Mouse (Mus musculus) hematopoietic stem cell, adult 5-6 weeks (primary cell): ENCODE measurements around the gene Tmem59. TPM values are rescaled to one million over a fixed set of nuclear protein-coding genes. Genes with fewer than 3 reads are reported as not detected.

Source experiments
- ATAC-seq, 2 experiments: fragments of 125-278 bp in 1 of 2; replicated peaks in 1 of 2; 2 replicates each; pipeline ENCODE4 v1.8.0; 2016 to 2017; ENCODE audit warnings: inconsistent platforms in 2 of 2, mild to moderate bottlenecking in 2 of 2, moderate number of reproducible peaks in 2 of 2, low read depth in 1 of 2, moderate TSS enrichment in 1 of 2; ENCODE audit not compliant: low FRiP score in 2 of 2, poor library complexity in 2 of 2, severe bottlenecking in 2 of 2, insufficient read depth in 1 of 2, low TSS enrichment in 1 of 2
- total RNA-seq: library from RNA; stranded (forward); fragments of 172-1452, 232-1000 nt; gene quantifications from 2 replicates; pipeline ENCODE4 v1.2.3, GENCODE M21; 2017

The Tmem59 gene
- total RNA-seq, 1 experiment from 2014 or later: 165 TPM

DNA sequence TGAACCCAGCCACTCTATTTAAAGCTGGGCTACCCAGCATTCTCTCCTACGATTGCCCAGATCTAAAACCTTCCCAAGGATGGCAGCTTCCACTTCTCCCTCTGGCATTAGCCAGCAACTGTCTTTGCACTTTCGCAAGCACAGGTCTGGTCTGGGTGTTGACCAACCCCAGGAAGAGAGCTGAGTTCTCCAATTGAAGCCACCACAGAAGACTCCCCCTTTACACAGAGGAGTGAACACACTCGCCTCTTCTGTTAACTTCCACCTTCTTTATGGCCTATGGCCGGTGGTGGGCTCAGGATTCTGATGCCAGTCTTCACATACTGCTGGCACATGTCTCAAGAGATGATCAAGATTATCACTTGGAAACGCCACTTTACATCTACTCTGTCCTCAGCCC, 10.4 kb upstream of the Tmem59 start:
- peak in 1 of 2 experiments; percentile 61; a peak in 1 of 4 replicates for ATAC-seq

DNA sequence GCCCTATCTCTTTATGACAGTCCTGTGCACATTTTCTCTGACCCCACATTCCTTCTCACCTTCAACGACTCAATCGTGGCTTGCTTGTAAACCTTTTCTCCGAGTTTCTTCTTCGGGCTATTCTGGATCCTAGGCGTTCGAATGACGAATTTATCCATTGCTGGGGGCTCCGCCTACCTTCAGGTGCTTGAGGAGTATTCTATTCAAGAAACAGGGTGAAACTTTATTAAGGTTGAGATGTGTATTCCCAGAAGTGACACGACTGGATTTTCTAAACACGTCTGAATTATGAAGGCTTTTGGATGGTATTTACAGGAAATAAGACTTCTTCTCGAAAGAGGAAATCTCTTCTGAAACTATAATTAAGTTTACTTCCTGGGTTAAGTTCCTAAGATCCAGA, 693 bp upstream of the Tmem59 start:
- ATAC-seq: no peak

DNA sequence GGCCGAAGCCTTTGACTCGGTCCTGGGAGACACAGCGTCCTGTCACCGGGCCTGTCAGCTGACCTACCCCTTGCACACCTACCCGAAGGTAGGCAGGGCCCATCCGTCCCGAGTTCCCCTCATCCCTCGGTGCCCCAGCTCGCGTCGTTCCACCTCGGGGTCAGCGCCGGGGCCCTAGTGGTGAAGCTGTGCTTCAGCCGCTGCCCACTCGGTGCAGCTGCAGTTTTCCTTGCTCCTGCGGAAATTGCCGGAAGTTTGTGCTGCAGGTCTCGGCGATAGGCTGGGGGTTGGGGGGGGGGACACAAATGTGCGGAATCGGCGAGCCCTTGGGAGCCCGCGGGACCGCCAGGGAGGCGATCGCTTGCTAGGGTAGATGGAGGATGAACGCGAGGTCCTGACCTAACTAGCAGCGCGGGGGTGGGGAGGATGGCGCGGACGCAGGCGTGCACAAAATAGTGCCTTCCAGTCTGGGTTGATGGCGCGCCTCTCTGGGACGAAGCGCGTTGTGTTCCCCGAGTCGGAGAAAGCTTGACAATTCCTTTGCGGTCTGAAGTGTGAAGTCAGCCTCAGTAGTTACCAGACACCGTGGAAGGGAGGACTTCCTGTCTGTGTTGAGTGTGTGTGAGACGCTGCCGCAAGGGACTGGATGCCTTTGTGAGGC, 761 bp downstream of the Tmem59 start, which contains the start of gene Tceanc2:
Tceanc2 (minus strand) TSS at position 287 of the 661 bp plus-strand sequence.
- ATAC-seq: peak; percentile 21 to 25; a peak in 3 of 4 replicates

DNA sequence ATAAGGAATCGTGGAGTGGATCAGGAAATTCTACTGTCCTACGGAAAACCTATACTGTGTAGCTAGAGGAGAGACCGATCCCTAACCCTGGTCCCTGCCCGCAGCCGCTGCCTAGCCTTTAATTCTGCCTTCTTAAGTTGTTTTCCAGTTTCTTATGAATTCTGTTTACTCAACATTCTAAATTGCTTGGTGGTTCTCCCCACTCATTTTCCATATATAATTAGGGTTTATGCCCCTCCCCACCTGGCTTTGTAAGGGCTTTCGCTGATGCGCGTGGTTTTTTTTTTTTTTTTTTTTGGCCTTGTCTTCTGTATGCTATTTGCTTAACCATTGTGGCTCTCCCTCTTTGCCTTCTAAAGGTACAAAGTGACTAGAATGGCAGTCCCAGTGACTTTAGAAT, 1.4 kb downstream of the Tmem59 start:
- ATAC-seq: no peak

DNA sequence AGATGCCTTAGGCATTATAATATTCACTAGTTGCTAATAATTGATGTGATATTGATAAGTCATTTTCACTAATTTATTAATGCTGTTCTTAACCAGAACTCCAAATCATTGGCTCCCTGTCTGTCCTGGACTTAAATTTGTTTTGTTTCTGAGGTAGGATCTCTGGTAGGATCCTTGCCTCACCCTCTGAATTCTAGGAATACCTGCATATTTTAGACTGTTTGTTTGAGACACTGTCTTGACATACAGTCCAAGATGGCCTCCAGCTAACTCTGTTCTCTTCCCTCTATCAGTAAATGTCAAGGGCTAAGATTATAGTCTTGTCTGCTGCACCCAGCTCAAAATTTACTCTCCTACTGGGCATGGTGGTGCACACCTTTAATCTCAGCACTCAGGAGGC, 2.5 kb downstream of the Tmem59 start:
- no peak for ATAC-seq

DNA sequence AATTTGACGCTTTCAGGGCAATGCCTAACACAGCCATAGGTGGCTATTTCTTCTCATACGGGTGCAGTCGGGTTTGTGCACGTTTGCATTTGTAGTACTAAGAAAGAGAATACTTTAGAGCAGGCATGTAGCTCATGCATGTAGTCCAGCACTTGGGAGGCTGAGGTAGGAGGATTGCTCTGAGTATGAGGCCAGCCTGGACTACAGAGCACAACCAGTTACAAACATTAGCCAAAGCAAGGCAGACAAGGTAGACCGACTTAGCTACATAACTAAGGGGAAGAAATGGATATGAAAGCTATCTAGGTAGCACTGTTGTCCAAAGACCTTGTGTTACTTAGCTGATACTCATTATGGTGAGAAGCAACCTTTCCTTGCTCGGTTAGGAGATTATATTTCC, 3.7 kb downstream of the Tmem59 start:
- no peak for ATAC-seq

DNA sequence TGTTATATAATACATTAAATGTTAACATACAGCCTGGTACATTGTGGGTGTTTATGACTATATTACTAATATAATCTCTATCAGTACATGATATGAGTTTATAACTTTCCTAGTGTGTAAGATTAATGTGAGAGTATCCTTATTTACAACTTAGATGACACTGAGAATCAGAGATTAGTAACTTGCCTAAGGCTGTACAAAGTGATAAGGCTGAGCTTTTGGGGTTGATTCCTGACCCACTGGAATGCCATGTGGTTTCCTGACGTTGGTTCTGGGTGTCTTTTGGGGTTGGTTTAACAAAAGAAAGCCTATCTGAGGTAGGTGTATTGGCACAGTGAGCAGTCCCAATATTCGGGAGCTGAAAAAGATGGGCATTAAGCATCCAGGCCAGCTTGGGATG, 4.6 kb downstream of the Tmem59 start:
- ATAC-seq: no peak

DNA sequence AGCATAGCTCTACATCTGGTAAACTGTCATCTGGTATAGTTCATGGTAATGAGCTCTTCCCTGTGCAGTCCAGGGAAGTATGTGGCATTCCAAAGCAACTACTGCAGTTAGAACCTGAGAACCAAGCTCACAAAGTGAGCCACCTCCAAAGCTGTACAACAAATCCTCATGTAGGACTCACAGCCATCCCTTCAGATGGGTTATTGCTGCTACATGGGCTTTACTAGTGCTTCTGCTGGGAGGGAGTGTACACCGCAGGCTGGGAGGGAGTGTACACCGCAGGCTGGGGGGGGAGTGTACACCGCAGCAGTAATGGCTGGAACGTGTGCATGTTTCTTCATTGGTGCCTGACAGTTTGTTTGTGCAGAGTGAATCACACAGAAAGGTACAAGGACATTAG, 5.0 kb downstream of the Tmem59 start:
- no peak for ATAC-seq

DNA sequence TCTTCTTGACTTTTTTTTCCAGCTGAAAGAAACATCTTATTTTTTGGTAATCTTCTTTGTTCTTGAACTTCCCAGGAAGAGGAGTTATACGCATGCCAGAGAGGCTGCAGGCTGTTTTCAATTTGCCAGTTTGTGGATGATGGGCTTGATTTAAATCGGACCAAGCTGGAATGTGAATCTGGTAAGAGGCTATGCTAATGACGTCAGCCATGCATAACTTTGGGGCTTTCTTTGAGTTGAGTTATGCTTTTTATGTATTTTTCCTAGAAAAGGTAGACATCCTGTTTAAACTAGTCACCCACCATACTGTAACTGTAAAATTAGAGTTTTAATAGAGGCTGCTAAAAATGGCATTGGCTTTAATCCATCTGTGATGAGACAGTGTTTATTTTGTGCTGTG, 7.5 kb downstream of the Tmem59 start:
- ATAC-seq: no peak

DNA sequence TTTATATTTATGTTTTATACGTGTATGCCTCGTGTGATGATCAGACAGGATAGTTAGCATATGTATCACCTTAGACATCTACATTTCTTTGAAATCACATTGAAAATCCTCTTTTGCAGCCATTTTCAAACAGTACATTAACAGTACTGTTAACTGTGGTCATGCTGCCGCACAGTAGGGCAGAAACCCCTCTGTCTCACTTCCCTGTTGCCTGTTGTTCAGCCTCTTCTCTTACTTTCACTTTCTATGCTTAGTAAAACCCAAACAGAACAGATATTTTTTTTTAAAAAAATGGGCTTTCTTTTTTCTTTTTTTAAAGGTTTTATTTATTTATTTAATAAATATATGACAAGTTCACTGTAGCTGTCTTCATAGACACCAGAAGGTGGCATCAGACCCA, 15.6 kb downstream of the Tmem59 start:
- ATAC-seq: no peak

DNA sequence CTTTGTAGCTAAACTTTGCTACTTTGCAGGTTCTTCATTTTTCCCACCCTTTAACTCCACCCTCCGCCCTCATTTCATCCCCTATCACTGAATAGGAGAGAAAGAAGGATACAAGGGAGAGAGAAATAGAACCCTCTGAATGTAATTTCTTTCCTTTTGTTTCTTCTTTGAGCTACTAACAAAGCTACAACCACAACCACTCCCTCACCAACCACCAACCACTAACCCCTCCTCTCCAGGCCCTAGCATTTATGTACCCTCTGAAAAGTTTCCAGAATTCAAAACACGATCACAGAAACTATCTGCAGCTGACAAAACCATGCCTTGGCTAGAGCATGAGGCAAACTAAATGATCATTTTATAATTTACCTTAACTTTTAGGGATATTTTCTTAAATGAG, 18.3 kb downstream of the Tmem59 start:
- ATAC-seq: no peak

DNA sequence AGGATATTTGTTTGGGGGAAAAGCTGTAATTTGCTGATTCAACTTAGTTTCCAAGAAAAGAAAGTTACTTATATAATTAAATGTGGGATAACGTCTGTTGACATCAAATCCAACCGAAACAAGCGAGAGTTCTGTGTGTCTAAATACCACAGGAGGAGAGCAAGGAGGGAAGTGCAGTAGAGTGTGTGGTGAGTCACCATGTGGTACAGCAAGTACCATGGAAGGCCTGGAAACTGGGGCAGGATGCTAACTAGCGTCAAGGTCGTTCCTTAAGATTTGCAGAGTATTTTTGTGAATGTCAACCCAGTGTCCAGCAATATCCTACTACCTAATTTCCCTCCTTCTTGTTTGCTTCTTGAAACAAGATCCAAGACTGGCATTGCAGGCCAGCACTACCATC, 19.9 kb downstream of the Tmem59 start:
- no peak for ATAC-seq

DNA sequence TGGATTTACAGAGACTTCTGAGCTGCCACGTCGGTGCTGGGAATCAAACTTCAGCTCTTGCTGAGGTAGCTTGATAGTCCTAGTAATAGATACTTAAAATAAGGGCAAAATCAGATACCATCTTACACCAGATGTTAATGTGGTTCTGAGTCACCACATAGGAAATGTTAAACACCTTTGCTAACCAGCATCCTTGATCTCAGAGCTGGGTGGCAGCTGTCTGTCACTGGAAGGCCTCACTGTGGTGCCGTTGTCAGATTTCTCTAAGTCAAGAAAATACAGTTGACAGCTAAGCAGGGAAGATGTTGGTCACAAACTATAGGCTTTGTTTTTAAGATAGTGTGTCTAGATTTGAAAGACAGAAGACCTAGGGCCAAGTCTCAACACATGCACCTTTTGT, 23.6 kb downstream of the Tmem59 start:
- ATAC-seq: no peak

DNA sequence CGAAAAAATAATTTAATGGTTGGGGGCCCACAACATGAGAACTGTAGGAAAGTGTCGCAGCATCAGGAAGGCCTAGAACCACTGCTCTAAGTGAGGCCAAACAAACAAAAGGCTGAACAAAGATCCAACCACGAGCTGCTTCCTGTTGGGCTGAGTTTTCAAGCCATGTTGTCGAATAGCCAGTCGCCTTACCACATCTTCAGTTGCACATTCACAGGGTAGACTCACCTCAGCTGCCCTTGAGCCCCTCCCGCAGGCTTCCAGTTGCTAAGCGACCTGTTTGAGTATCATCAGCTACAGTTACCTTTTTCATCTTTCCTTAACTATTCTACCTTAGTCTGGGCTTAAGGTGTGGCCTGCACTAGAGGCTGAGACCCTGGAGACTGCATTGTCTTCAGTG, 24.8 kb downstream of the Tmem59 start:
- no peak for ATAC-seq

DNA sequence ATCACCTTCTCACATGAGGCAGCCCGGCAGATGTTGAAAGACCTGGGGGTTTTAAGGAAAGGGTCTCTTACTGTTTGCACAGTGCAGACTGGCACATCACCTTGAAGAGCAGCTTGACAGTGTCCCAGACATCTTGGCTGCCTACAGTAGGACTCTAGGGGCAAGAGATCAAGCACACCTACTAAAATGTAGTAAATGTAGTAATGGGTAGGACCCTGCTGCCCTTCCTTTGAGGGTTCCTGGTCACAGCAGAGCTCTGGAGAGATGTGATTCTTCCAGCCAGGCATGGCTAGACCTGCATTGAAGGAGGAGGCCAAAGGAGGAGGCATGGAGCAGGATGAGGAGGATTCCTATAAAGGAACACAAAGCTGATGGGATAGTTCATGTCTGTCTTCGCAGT, 28.8 kb downstream of the Tmem59 start:
- ATAC-seq: no peak

DNA sequence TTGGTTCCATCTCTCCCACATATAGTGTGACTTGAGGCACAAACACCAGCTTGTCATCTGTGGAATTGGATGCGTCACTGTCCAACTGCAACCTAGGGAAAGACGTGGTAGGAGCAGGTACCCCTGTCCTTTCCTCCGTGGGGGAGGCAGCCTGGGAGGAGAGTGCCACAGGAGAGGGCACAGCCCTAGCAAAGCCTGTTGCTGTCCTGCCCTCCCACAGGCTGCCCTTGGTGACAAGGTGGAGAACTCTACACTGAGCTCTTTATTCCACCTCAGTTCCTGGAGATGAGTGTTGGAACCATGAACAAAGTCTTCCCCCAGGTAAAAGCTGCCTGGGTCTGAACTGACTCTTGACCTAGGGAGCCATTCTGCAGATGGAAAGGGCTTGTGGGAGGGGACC, 30.7 kb downstream of the Tmem59 start, which contains the start of gene Ldlrad1:
Ldlrad1 (plus strand) TSS at position 301 of the 400 bp plus-strand sequence.
- ATAC-seq: no peak

DNA sequence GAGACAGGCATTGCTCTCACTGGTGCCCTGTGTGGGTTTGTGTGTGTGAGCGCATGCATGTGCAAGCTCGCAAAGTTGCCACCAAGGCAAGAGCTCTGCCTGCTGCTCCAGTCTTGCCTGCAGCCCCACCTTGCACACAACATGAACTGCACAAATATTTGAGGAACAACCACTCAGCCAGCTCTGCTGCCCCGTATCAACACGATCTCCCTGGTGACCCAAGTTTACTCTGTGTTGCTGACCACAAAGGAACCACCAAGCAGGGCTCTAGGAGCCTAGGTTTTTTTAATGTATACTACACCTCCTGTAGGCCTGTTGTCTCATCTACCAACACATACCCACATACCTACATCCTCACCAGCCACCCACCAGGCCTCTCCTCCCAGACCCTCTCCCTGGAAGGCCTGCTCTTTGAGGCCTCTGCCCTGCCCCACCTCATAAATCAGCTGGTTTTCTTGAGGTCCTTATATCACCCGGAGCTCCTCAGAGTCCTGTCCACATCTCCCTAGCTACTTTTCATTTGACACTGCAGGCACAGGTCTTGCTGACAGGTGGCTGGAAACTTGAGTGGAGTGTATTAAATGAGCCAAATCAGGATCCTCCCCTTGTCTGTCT, 32.4 kb downstream of the Tmem59 start:
- peak; percentile 70 to 82 for ATAC-seq

DNA sequence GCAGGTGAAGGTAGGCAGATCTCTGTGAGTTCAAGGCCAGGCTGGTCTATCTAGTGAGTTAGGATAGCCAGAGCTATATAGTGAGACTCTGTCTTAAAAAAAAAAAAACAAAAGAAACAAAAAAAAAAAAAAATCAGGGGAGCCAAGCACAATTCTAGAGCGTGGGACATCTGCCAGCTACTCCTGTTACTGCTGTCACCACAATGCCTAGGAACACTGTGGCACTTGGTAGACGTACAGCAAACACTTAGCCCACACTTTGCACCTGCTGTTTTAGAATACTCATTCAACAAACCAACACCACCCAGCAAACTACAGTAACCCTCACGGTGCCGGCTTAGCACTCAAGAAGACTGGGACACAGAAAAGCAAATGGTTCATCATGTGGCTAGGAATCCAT, 33.3 kb downstream of the Tmem59 start:
- no peak for ATAC-seq

DNA sequence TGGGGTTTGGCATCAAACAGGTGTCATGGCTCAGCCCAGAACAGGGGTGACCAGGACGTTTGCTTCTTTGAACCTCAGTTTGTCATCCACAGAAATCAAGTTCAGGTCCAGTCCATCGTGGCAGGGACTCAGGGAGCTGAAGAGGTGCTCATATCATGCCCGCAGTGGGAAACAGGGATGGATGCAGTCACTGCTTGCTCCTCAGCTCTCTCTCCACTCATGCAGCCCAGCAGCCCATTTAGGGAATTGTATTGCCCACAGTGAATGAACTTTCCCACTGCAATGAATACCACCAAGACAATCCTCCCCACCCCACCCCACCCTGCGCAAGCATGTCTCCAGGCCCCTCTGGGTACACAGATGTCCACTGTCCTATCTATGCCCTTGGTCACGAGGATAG, 33.7 kb downstream of the Tmem59 start:
- no peak for ATAC-seq
